Mouse (Mus musculus) liver, embryonic 14.5 days (tissue): ENCODE results near the gene Eps8.

Experiments
- CTCF ChIP-seq: IDR thresholded peaks from 2 replicates; pipeline ENCODE4 v1.5.1; 2016; ENCODE audit warnings: antibody characterized with exemption, low read depth, control low read depth
- EP300 ChIP-seq: IDR thresholded peaks from 2 replicates; pipeline ENCODE4 v1.6.1; 2016; ENCODE audit warnings: antibody characterized with exemption, low read depth

DNA sequence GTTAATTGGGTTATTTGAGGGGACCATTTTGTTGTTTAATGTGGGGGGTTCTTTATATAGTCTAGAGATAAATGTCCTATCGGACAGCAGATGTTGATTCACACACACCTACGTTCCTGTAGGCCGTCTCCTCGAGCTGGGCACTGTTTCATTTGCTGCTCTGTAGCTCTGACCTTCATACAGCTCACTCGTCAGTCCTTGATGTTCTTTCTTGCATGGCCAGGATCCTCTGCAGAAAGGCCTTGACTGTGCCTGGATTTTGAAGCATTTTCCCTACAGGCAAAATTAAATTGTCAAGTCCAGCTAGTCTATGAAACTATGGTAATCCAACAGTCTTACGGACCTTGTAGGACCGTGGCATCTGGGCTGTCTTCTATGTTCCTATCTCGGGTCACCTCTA, 40.4 kb upstream of the Eps8 start:
- TF ChIP-seq CTCF (no peak), EP300 (no peak)
